Mouse (Mus musculus): ENCODE measurements around the gene Cdc34b.
"Not testable (repeated sequence)": the region's sequence is repeated elsewhere in the genome, so short reads cannot be mapped to it uniquely, and the experiment has no call there.

Gene Cdc34b

GRCm38 (mm10) chr11:94741732-94742272 lies at the start of gene Cdc34b:
TSS of gene Cdc34b (plus strand) at chr11:94741782.
- no peak for DNase-seq (ENCODE audit: extremely low read depth, low read depth, low spot score)

DNA sequence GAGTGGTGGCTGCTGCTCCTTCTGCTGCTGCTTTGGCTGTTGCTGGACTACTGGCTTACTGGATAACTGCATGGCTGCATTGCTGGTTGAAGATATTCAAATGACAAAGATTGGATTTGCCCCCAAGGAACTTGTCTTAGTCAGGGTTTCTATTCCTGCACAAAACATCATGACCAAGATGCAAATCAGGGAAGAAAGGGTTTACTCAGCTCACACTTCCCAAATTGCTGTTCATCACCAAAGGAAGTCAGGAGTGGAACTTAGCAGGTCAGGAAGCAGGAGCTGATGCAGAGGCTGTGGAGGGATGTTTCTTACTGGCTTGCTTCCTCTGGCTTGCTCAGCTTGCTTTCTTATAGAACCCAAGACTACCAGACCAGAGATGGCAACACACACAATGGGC lies 49.1 kb upstream of the Cdc34b start:
- DNase-seq (ENCODE audit: extremely low read depth, low read depth, low spot score) = not testable (repeated sequence)

- DNase-seq (ENCODE audit: extremely low read depth, low read depth, low spot score) = no peak
These were observed 46.1 kb upstream of the Cdc34b start for GRCm38 (mm10) chr11:94695508-94695907.

DNA sequence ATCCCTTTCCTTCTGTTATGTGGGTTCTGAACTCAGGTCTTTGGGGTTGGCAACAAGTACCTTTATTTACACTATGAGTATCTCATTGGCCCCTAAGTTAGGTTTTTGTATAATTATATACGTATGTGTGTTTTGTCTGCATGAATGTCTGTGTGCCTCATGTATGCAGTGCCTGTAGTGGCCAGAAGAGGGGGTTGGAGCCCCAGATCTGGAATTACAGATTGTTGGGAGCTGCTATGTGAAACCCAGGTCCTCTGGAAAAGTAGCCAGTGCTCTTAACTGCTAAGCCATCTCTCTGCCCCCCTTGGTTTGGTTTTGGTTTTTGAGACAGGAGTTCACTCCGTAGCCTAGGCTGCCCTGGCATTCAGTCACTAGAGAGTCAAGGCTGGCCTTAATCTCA lies 44.4 kb upstream of the Cdc34b start:
- DNase-seq (ENCODE audit: extremely low read depth, low read depth, low spot score) = no peak

- no peak for DNase-seq (ENCODE audit: extremely low read depth, low read depth, low spot score)
These were observed 43.7 kb upstream of the Cdc34b start for GRCm38 (mm10) chr11:94697703-94698464.

GRCm38 (mm10) chr11:94699399-94699798 lies 42.2 kb upstream of the Cdc34b start:
- no peak for DNase-seq (ENCODE audit: extremely low read depth, low read depth, low spot score)

- DNase-seq (ENCODE audit: extremely low read depth, low read depth, low spot score) = no peak
These were observed 40.0 kb upstream of the Cdc34b start for GRCm38 (mm10) chr11:94701401-94702215.

GRCm38 (mm10) chr11:94702216-94702610 lies 39.4 kb upstream of the Cdc34b start:
- DNase-seq (ENCODE audit: extremely low read depth, low read depth, low spot score) = no peak

DNA sequence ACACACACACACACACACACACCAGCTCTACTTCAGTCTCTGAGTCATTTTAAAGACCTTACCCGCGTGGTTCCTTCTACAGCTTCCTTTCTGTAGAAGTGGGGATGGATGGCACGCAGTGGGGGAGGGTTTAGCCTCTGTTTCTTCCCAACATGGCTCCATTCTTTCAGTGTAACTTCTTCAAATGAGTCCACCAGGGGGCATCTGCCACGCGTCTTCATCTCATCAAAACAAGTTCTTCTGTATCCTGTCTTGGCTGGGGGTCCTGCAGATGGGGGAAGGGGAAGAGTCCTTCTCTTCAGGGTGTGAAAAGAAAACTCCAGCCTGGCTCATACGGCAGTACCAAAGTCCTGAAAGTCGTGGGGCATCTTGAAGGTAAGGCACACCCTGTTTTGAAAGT lies 37.6 kb upstream of the Cdc34b start:
- DNase-seq (ENCODE audit: extremely low read depth, low read depth, low spot score) = no peak

- no peak for DNase-seq (ENCODE audit: extremely low read depth, low read depth, low spot score)
These were observed 37.1 kb upstream of the Cdc34b start, which contains the start of gene Gm11541 for GRCm38 (mm10) chr11:94704472-94704871. TSS of gene Gm11541 (minus strand) at chr11:94704499.

GRCm38 (mm10) chr11:94713246-94713860 lies 28.2 kb upstream of the Cdc34b start:
- DNase-seq (ENCODE audit: extremely low read depth, low read depth, low spot score) = no peak

GRCm38 (mm10) chr11:94715622-94716021 lies 26.0 kb upstream of the Cdc34b start:
- no peak for DNase-seq (ENCODE audit: extremely low read depth, low read depth, low spot score)

DNA sequence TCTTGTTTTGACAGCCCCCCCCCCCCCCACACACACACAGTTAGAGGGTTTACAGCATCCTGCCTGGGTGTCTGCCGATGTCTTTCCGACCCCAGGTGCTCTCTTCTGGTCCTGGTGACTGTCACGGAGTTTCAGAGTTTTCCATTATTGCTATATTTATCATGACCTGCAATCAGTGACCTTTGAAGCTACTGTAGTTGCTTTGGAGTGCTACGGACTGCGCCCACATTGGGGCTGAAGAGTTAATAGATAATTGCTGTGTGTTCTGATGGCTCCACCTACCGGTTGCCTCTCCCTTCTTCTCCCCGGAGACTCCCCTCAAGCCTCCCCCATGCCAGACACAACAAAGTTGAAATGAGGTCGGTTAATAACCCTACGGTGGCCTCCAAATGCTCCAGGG lies 24.8 kb upstream of the Cdc34b start:
- DNase-seq (ENCODE audit: extremely low read depth, low read depth, low spot score) = no peak

- no peak for DNase-seq (ENCODE audit: extremely low read depth, low read depth, low spot score)
These were observed 24.3 kb upstream of the Cdc34b start for GRCm38 (mm10) chr11:94717239-94717638.

DNA sequence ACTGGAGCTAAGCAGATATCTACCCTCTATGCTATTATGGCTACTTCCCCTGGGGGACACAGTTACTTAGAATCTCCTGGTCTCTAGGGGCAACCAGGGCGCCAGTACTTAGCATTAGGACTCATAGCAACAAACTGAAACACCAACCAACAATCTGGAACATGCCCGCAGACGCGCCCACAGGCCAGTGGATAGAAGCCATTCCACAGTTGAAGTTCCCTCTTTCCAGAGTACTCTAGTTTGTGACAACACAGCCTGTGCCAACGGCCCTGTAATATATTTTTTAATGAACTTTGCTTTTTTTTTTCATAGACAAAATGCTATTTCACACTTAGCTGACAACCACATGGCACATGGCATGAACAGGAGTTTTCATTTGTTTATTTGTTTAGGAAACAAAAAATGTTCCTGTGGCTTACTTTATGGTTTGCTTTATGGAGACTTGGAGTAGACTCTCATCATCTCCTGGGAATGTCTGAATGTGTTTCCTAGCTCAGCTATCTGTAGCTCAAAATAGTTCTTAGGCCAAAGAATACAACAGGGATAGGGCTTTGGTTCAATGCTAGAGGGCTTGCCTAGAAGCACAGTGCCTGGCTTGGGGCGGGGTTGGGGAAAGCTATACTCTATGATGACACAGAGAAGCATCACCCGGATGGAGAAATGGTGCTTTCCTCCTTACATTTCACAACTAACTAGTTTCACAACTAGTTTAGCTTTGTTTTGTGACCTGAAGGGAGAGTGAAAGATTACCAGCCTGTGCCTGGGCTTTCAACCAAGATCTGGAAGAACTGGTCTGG lies 23.3 kb upstream of the Cdc34b start:
- peak; percentile 31 for DNase-seq (ENCODE audit: extremely low read depth, low read depth, low spot score)

GRCm38 (mm10) chr11:94719216-94719615 lies 22.4 kb upstream of the Cdc34b start:
- no peak for DNase-seq (ENCODE audit: extremely low read depth, low read depth, low spot score)

GRCm38 (mm10) chr11:94727306-94727705 lies 14.3 kb upstream of the Cdc34b start:
- no peak for DNase-seq (ENCODE audit: extremely low read depth, low read depth, low spot score)

DNA sequence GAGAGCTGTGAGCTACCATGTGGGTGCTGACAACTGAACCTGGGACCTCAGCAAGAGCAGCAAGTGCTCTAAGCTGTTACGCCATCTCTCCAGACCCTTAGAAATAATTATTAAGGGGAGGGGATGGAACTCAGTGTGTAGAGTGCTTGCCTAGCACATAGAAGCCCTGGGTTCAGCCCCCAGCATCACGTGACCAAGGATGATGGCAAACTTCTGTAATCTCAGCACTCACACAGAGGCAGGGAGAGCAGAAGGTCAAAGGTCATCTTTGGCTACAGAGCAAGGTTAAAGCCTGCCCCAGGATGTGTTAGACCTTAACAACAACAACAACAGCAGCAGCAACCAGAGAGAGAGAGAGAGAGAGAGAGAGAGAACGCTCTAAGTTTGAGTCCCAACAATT lies 13.0 kb upstream of the Cdc34b start:
- no peak for DNase-seq (ENCODE audit: extremely low read depth, low read depth, low spot score)

- DNase-seq (ENCODE audit: extremely low read depth, low read depth, low spot score) = no peak
These were observed 12.0 kb upstream of the Cdc34b start for GRCm38 (mm10) chr11:94729565-94729964.

- DNase-seq (ENCODE audit: extremely low read depth, low read depth, low spot score) = no peak
These were observed 11.3 kb upstream of the Cdc34b start for GRCm38 (mm10) chr11:94730261-94730660.

DNA sequence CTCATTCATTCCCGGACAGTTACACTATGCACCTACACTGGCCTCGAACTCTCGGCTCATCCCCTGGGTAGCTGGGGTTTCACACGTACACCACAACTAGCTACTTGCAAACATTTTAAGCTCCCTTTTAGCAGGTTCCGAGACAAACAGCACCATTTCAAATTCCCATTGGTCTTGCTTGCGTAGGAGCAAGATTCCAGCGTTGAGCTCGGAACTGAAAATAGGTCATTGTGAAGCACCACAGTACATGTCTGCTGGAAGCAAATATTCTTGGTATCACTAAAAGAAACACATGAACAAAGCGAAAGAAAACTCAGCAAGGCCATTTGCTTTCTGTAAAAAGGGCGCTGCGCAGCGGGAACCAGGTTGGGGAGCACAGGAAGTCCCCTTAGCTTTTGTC lies 10.4 kb upstream of the Cdc34b start:
- DNase-seq (ENCODE audit: extremely low read depth, low read depth, low spot score) = no peak

Data from fat pad, adult 2 months (tissue).